Mouse (Mus musculus) limb, embryonic 14.5 days (tissue): ENCODE measurements around the gene Ralgps2. TPM values are rescaled to one million over a fixed set of nuclear protein-coding genes. Genes with fewer than 3 reads are reported as not detected.

Experiments used
- ATAC-seq: fragments of 200-750 bp; cut with Nextera tagmentation; 2 replicates; pipeline ENCODE4 v1.8.0; 2017; ENCODE audit warnings: low read depth, moderate number of reproducible peaks, moderate TSS enrichment; ENCODE audit not compliant: low FRiP score
- DNase-seq: peaks from one replicate; pipeline ENCODE4 v3.0.0-alpha.2; 2015; ENCODE audit warnings: low spot score
- H3K27ac ChIP-seq: fragments of 300-500 bp; sonication (generic); replicated peaks from 2 replicates; pipeline ENCODE4 v1.5.1; 2014; ENCODE audit warnings: low read depth, mild to moderate bottlenecking, low read length, moderate library complexity, mixed read lengths
- H3K27me3 ChIP-seq: fragments of 300-500 bp; sonication (generic); 2 replicates; pipeline ENCODE4 v1.6.1; 2014; ENCODE audit warnings: low read length, mixed read lengths; ENCODE audit not compliant: control insufficient read depth, insufficient read depth
- H3K36me3 ChIP-seq: fragments of 300-500 bp; sonication (generic); 2 replicates; pipeline ENCODE4 v1.6.1; 2014; ENCODE audit warnings: mild to moderate bottlenecking, low read length, moderate library complexity, mixed read lengths; ENCODE audit not compliant: control insufficient read depth, insufficient read depth
- H3K4me1 ChIP-seq: fragments of 300-500 bp; sonication (generic); 2 replicates; pipeline ENCODE4 v1.6.1; 2014; ENCODE audit warnings: antibody characterized with exemption, low read length, mixed read lengths; ENCODE audit not compliant: control insufficient read depth, insufficient read depth
- H3K4me2 ChIP-seq: fragments of 300-500 bp; sonication (generic); replicated peaks from 2 replicates; pipeline ENCODE4 v1.6.1; 2014; ENCODE audit warnings: low read depth, mild to moderate bottlenecking, low read length, moderate library complexity; ENCODE audit not compliant: severe bottlenecking
- H3K4me3 ChIP-seq: fragments of 300-500 bp; sonication (generic); replicated peaks from 2 replicates; pipeline ENCODE4 v1.5.1; 2014; ENCODE audit warnings: low read length
- H3K9ac ChIP-seq: fragments of 300-500 bp; sonication (generic); 2 replicates; pipeline ENCODE4 v1.6.1; 2014; ENCODE audit warnings: mild to moderate bottlenecking, low read depth, low read length, moderate library complexity; ENCODE audit not compliant: severe bottlenecking
- H3K9me3 ChIP-seq: fragments of 300-500 bp; sonication (generic); 2 replicates; pipeline ENCODE4 v1.6.1; 2016; ENCODE audit warnings: low read length; ENCODE audit not compliant: control insufficient read depth
- POLR2A ChIP-seq: fragments of 200-500 bp; IDR thresholded peaks from 2 replicates; pipeline ENCODE4 v1.8.0; 2012; ENCODE audit warnings: inconsistent platforms, mild to moderate bottlenecking, moderate library complexity, borderline replicate concordance; ENCODE audit not compliant: insufficient read depth, insufficient read length; ENCODE audit errors: extremely low read depth
- WGBS: fragments of 180-500 bp; shearing (Covaris S2); extraction: QIAGEN DNeasy Blood & Tissue Kit; methylation state at CpG from one replicate; pipeline ENCODE4 v1.1.7; 2014; 5-methylcytosine and 5-hydroxymethylcytosine counted together
- polyA plus RNA-seq, 2 experiments: library from polyadenylated mRNA; depleted of rRNA in 1 of 2; stranded (reverse) in 1 of 2; unstranded in 1 of 2; fragments of >200 nt; fragmentation: Nextera tagmentation in 1 of 2; extraction: Ambion mirVana in 1 of 2; gene quantifications; 2 replicates each; pipeline versions ENCODE4 v1.2.1 to v1.2.3; 2012 to 2014

Gene Ralgps2
- polyA plus RNA-seq, 2 experiments, result 33.6 to 63.7 TPM

- H3K9me3 ChIP-seq, result no peaks in the 10 kb centered on the region
Measured at GRCm38 (mm10) chr1:156861475-156862043, 77.9 kb downstream of the Ralgps2 start.

GRCm38 (mm10) chr1:156860266-156860665 is 79.2 kb downstream of the Ralgps2 start:
- ATAC-seq (no peak), DNase-seq (no peak)
- no peak overlapping the region for H3K4me3 ChIP-seq
- no peak overlapping the region for H3K9ac ChIP-seq
- no peaks in the 10 kb centered on the region for H3K27me3 ChIP-seq
- peaks cover 37% of the 10 kb centered on the region for H3K36me3 ChIP-seq
- no peak for TF ChIP-seq POLR2A
- H3K4me1 ChIP-seq, result no peaks in the 10 kb centered on the region
- H3K9me3 ChIP-seq, result no peaks in the 10 kb centered on the region
- no peak overlapping the region for H3K27ac ChIP-seq
- 82% methylated on average over 8 of the region's 8 CpGs for WGBS
- no peak overlapping the region for H3K4me2 ChIP-seq

More at GRCm38 (mm10) chr1:156861475-156862043, 77.9 kb downstream of the Ralgps2 start:
- H3K36me3 ChIP-seq, result peaks cover 45% of the 10 kb centered on the region
- no peaks in the 10 kb centered on the region for H3K4me1 ChIP-seq
- no peak overlapping the region for H3K9ac ChIP-seq
- no peak overlapping the region for H3K27ac ChIP-seq
- H3K4me3 ChIP-seq, result no peak overlapping the region
- 30% methylated on average over 4 of the region's 4 CpGs for WGBS
- no peak for DNase-seq
- H3K4me2 ChIP-seq, result no peak overlapping the region
- H3K27me3 ChIP-seq, result no peaks in the 10 kb centered on the region
- TF ChIP-seq POLR2A, result no peak
- no peak for ATAC-seq

GRCm38 (mm10) chr1:156859711-156860250 is 79.6 kb downstream of the Ralgps2 start:
- Histone ChIP-seq H3K27me3 (no peaks in the 10 kb centered on the region), H3K36me3 (peaks cover 37% of the 10 kb centered on the region), H3K27ac (no peak overlapping the region), H3K4me2 (no peak overlapping the region), H3K9me3 (no peaks in the 10 kb centered on the region), H3K4me3 (no peak overlapping the region), H3K9ac (no peak overlapping the region), H3K4me1 (no peaks in the 10 kb centered on the region)
- ATAC-seq (no peak), DNase-seq (no peak)
- no peak for TF ChIP-seq POLR2A
- WGBS, result 72% methylated on average over 2 of the region's 2 CpGs

GRCm38 (mm10) chr1:156859156-156859555 is 80.3 kb downstream of the Ralgps2 start:
- TF ChIP-seq POLR2A, result no peak
- no peaks in the 10 kb centered on the region for H3K9me3 ChIP-seq
- no peak overlapping the region for H3K9ac ChIP-seq
- WGBS, result 97% methylated on average over 2 of the region's 2 CpGs
- H3K36me3 ChIP-seq, result peaks cover 42% of the 10 kb centered on the region
- H3K4me1 ChIP-seq, result no peaks in the 10 kb centered on the region
- ATAC-seq (no peak), DNase-seq (no peak)
- H3K4me2 ChIP-seq, result no peak overlapping the region
- no peak overlapping the region for H3K4me3 ChIP-seq
- no peak overlapping the region for H3K27ac ChIP-seq
- H3K27me3 ChIP-seq, result no peaks in the 10 kb centered on the region

GRCm38 (mm10) chr1:156856666-156857065 is 82.8 kb downstream of the Ralgps2 start:
- TF ChIP-seq POLR2A, result no peak
- peaks cover 11% of the 10 kb centered on the region for H3K4me1 ChIP-seq
- no peak overlapping the region for H3K4me3 ChIP-seq
- ATAC-seq, result no peak
- no peaks in the 10 kb centered on the region for H3K9me3 ChIP-seq
- no peak overlapping the region for H3K27ac ChIP-seq
- DNase-seq, result no peak
- H3K36me3 ChIP-seq, result peaks cover 42% of the 10 kb centered on the region
- no peaks in the 10 kb centered on the region for H3K27me3 ChIP-seq
- H3K9ac ChIP-seq, result no peak overlapping the region
- no peak overlapping the region for H3K4me2 ChIP-seq
- WGBS, result 93% methylated on average over 2 of the region's 2 CpGs
